Mouse (Mus musculus): Measurements from ENCODE around the gene Prps1. TPM values are rescaled to one million over a fixed set of nuclear protein-coding genes. Genes with fewer than 3 reads are reported as not detected.
A peak's percentile ranks its signal among the peaks of the same experiment; 100 is the strongest.

Prps1 gene
- polyA plus RNA-seq, 1 experiment from 2014 or later: 45.1 TPM

DNA sequence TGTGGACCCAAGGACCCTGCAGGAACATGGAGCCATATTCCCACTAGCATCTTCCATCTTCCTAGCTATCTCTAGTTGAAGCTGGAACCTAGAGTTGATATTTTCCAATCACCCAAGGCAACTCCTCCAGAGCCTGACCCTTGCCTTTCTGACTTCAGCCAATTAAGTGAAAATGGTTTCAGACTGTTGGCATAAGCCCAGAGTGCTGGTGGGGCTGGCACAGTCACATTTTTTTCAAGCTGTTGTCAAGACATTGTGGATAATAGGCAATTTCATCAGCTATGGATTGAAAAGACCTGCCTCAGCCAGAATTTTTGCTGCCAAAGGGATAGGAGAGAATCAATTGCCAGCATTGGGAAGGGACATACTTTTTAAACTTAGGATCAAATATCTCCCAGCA is 18.5 kb upstream of the Prps1 start:
- Histone ChIP-seq H3K27me3 (replicated peaks; ENCODE audit: control insufficient read depth, insufficient read depth, low read length) (0 out of 2 replicates have a peak, but pooled peaks cover 4% of the 10 kb centered on the region), H3K36me3 (ENCODE audit: control insufficient read depth, insufficient read depth, low read length) (no peaks in the 10 kb centered on the region), H3K4me3 (ENCODE audit: low read depth, low read length) (no peak overlapping the region), H3K4me2 (ENCODE audit: low read depth, low read length) (no peak overlapping the region), H3K4me1 (ENCODE audit: control insufficient read depth, insufficient read depth, low read length) (no peaks in the 10 kb centered on the region), H3K9me3 (ENCODE audit: control insufficient read depth, low read length) (no peaks in the 10 kb centered on the region), H3K9ac (ENCODE audit: low read depth, low read length) (no peak overlapping the region), H3K27ac (replicated peaks; ENCODE audit: low read depth, low read length) (no peak overlapping the region)
- ATAC-seq (ENCODE audit: low read depth) (no peak), DNase-seq (ENCODE audit: low spot score) (no peak)

DNA sequence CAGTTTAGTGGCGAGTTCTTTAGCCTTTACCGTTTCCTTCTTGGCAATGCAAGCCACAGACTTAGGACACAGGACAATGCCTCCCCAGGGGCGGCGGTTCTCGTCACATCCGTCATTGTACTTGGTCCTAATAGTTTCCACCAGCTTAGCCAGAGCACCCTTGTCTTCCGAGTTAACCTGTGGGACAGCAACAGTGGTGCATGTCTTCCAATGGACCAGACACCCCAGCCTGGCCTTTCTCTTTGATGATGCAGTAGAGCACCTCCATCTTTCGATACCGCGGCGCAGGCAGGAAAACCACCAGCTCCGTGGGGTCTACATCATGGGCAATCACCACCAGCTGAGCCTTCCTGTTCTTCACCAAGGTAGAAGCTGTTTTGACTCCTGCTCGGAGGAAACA is 10.9 kb upstream of the Prps1 start:
- Histone ChIP-seq H3K4me2 (ENCODE audit: low read depth, low read length) (no peak overlapping the region), H3K27me3 (replicated peaks; ENCODE audit: control insufficient read depth, insufficient read depth, low read length) (no peaks in the 10 kb centered on the region; the same call in 1 of the 2 replicates), H3K27ac (replicated peaks; ENCODE audit: low read depth, low read length) (no peak overlapping the region), H3K9ac (ENCODE audit: low read depth, low read length) (no peak overlapping the region), H3K4me1 (ENCODE audit: control insufficient read depth, insufficient read depth, low read length) (no peaks in the 10 kb centered on the region), H3K9me3 (ENCODE audit: control insufficient read depth, low read length) (no peaks in the 10 kb centered on the region), H3K4me3 (ENCODE audit: low read depth, low read length) (no peak overlapping the region), H3K36me3 (ENCODE audit: control insufficient read depth, insufficient read depth, low read length) (no peaks in the 10 kb centered on the region)
- WGBS: 74% methylated on average over 13 of the region's 13 CpGs
- ATAC-seq (ENCODE audit: low read depth): no peak
- DNase-seq (ENCODE audit: low spot score): no peak

DNA sequence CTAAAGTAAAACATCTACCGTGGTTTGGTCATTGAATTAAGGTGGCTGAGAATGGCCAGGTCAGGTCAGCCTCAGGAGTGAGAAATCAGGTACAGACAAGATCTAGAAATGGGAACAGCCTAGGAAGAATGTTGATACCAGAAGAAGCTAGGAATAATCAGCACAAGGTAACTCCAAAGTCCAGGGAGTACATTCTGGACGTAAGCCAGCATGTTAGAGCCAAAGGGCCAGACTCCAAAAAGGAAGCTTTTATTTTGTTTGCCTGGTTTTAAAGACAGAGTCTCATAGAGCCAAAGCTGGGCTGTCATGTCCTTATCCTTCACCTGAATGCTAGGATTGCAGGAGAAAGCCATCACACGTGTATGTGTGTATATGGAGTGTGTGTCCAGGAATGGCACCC is 6.3 kb upstream of the Prps1 start:
- H3K9me3 ChIP-seq (ENCODE audit: control insufficient read depth, low read length): no peaks in the 10 kb centered on the region
- no peaks in the 10 kb centered on the region; the same call in 1 of the 2 replicates for H3K27me3 ChIP-seq (replicated peaks; ENCODE audit: control insufficient read depth, insufficient read depth, low read length)
- no peak overlapping the region for H3K27ac ChIP-seq (replicated peaks; ENCODE audit: low read depth, low read length)
- ATAC-seq (ENCODE audit: low read depth) (no peak), DNase-seq (ENCODE audit: low spot score) (no peak)
- WGBS: 77% methylated on average over 3 of the region's 3 CpGs
- no peak overlapping the region for H3K9ac ChIP-seq (ENCODE audit: low read depth, low read length)
- H3K36me3 ChIP-seq (ENCODE audit: control insufficient read depth, insufficient read depth, low read length): no peaks in the 10 kb centered on the region
- no peak overlapping the region for H3K4me3 ChIP-seq (ENCODE audit: low read depth, low read length)
- no peak overlapping the region for H3K4me2 ChIP-seq (ENCODE audit: low read depth, low read length)
- H3K4me1 ChIP-seq (ENCODE audit: control insufficient read depth, insufficient read depth, low read length): no peaks in the 10 kb centered on the region

DNA sequence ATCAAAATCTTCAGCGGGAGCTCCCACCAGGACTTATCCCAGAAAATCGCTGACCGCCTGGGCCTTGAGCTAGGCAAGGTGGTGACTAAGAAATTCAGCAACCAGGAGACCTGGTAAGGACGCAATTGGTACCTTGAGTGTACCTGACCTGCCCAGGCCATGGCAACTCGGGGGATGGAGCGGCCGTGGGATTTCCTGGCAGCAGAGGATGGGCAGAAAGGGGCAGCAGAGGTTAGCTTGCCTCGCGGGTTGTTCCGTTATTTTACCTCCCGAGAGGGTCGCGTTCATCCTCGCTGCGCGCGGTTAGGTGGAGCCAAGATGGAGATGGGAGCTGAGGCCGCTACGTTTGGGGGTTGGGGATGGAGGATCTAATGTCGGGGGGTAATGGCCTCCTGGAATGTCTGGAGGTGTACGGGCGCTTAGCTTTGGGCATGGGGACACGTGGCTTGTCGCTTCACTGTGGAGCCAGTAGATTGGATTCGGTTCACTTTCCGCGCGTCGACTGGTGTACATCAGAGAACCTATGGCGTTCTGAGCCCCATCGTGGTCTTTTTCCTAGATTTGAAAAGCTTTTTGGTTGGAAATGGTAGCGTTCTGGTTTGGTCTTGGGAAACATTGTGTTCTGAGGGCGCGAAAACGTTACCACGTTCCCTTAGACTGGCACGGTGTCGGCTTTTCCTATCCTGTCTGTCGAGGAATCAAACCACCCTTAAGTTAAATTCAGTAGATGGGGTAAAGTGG is 508 bp downstream of the Prps1 start:
- no peak overlapping the region for H3K27ac ChIP-seq (replicated peaks; ENCODE audit: low read depth, low read length)
- peak overlapping the region; percentile 54 for H3K4me3 ChIP-seq (ENCODE audit: low read depth, low read length)
- DNase-seq (ENCODE audit: low spot score): peak; percentile 12
- H3K4me2 ChIP-seq (ENCODE audit: low read depth, low read length): peak overlapping the region; percentile 58
- H3K9ac ChIP-seq (ENCODE audit: low read depth, low read length): peak overlapping the region; percentile 60
- no peaks in the 10 kb centered on the region for H3K9me3 ChIP-seq (ENCODE audit: control insufficient read depth, low read length)
- H3K36me3 ChIP-seq (ENCODE audit: control insufficient read depth, insufficient read depth, low read length): no peaks in the 10 kb centered on the region
- WGBS: 21% methylated on average over 39 of the region's 39 CpGs
- no peaks in the 10 kb centered on the region; the same call in 1 of the 2 replicates for H3K27me3 ChIP-seq (replicated peaks; ENCODE audit: control insufficient read depth, insufficient read depth, low read length)
- no peaks in the 10 kb centered on the region for H3K4me1 ChIP-seq (ENCODE audit: control insufficient read depth, insufficient read depth, low read length)
- peak; percentile 53 for ATAC-seq (ENCODE audit: low read depth)

DNA sequence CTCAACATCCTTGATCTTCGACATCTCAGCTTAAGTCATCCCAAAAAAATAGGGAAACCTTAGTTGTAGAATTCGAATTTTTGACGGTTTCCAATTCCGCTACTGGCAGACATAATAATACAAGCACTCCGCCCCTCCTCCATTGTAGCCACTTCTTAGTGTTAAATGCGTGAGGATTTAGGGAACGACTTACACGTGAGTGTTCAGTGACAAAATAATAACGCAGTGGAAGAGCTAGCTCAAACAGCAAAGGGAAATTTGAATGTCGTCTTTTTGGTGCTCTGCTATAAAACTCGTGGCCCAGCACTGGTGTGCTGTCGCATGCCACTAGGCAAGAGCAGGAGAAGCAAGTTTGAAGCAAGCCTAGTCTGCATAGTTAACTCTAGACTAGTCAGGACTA is 1.1 kb downstream of the Prps1 start:
- H3K9me3 ChIP-seq (ENCODE audit: control insufficient read depth, low read length): no peaks in the 10 kb centered on the region
- H3K27ac ChIP-seq (replicated peaks; ENCODE audit: low read depth, low read length): no peak overlapping the region
- H3K27me3 ChIP-seq (replicated peaks; ENCODE audit: control insufficient read depth, insufficient read depth, low read length): no peaks in the 10 kb centered on the region; the same call in 1 of the 2 replicates
- no peaks in the 10 kb centered on the region for H3K36me3 ChIP-seq (ENCODE audit: control insufficient read depth, insufficient read depth, low read length)
- WGBS: 29% methylated on average over 12 of the region's 12 CpGs
- no peak for ATAC-seq (ENCODE audit: low read depth)
- H3K4me3 ChIP-seq (ENCODE audit: low read depth, low read length): peak overlapping the region; percentile 54
- H3K4me1 ChIP-seq (ENCODE audit: control insufficient read depth, insufficient read depth, low read length): no peaks in the 10 kb centered on the region
- H3K4me2 ChIP-seq (ENCODE audit: low read depth, low read length): peak overlapping the region; percentile 58
- H3K9ac ChIP-seq (ENCODE audit: low read depth, low read length): peak overlapping the region; percentile 60; the same call in 1 of the 2 replicates
- peak; percentile 9 for DNase-seq (ENCODE audit: low spot score)

DNA sequence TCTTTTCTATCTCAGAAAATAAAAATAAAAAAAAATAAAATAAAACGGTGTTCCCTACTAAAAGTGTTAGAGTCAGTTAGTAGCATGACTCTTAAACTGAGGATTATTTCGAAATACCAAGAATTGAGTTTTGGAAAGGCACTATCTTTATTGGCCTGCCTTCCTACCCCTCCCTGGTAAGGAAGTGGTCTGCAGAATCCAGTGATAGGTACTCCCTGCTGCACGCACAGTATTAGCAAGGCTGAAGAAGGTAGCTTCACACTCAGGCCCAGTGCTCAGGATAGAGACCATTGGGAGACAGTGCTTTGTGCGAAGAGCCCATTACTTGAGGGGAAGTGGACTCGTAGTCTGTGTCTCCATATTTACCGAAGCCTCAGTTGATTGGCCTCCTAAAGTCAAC is 21.8 kb downstream of the Prps1 start:
- Histone ChIP-seq H3K9ac (ENCODE audit: low read depth, low read length) (no peak overlapping the region), H3K27ac (replicated peaks; ENCODE audit: low read depth, low read length) (no peak overlapping the region), H3K4me3 (ENCODE audit: low read depth, low read length) (no peak overlapping the region), H3K36me3 (ENCODE audit: control insufficient read depth, insufficient read depth, low read length) (no peaks in the 10 kb centered on the region), H3K4me1 (ENCODE audit: control insufficient read depth, insufficient read depth, low read length) (no peaks in the 10 kb centered on the region), H3K4me2 (ENCODE audit: low read depth, low read length) (no peak overlapping the region), H3K27me3 (replicated peaks; ENCODE audit: control insufficient read depth, insufficient read depth, low read length) (no peaks in the 10 kb centered on the region), H3K9me3 (ENCODE audit: control insufficient read depth, low read length) (no peaks in the 10 kb centered on the region)
- DNase-seq (ENCODE audit: low spot score): no peak
- 94% methylated on average over 6 of the region's 6 CpGs for WGBS
- ATAC-seq (ENCODE audit: low read depth): no peak

DNA sequence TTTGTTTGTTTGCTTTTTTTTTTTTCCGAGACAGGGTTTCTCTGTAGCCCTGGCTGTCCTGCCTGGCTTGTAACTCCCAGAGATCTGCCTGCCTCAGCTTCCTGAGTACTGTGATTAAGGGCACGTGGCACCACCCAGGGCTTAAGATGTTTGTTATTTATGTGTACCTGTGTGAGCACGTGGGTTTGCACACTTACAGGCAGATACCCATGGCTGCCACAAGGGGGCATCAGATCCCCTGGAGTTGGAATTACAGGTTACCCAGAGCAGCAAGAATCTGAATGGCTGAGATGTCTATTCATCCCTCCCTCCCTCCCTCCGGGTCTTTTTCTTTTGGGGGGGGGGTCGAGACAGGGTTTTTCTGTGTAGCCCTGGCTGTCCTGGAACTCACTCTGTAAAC is 22.8 kb downstream of the Prps1 start:
- Histone ChIP-seq H3K4me2 (ENCODE audit: low read depth, low read length) (no peak overlapping the region), H3K4me3 (ENCODE audit: low read depth, low read length) (no peak overlapping the region), H3K27me3 (replicated peaks; ENCODE audit: control insufficient read depth, insufficient read depth, low read length) (no peaks in the 10 kb centered on the region), H3K4me1 (ENCODE audit: control insufficient read depth, insufficient read depth, low read length) (no peaks in the 10 kb centered on the region), H3K27ac (replicated peaks; ENCODE audit: low read depth, low read length) (no peak overlapping the region), H3K9me3 (ENCODE audit: control insufficient read depth, low read length) (no peaks in the 10 kb centered on the region), H3K36me3 (ENCODE audit: control insufficient read depth, insufficient read depth, low read length) (no peaks in the 10 kb centered on the region), H3K9ac (ENCODE audit: low read depth, low read length) (no peak overlapping the region)
- DNase-seq (ENCODE audit: low spot score): no peak
- ATAC-seq (ENCODE audit: low read depth): no peak
- WGBS: 64% methylated on average over 5 of the region's 5 CpGs

DNA sequence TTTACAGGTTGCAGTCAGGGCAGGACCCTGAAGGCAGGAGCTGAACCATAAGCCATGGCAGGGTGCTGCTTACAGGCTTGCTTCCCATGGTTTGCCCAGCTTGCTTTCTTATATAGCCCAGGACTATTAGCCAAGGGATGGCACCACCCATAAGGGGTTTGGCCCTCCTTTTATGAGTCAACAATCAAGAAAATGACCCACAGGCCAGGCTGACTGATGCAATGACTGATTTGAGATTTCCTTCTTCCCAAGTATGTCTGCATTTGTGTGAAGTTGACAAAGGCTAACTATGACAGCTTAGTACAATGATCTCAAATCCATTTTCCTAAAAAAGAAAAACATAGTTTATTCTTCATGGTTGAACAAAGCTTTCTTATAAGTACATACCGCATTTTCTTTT is 32.8 kb downstream of the Prps1 start:
- no peak overlapping the region for H3K27ac ChIP-seq (replicated peaks; ENCODE audit: low read depth, low read length)
- 92% methylated on average over 1 of the region's 1 CpGs for WGBS
- no peak overlapping the region for H3K4me3 ChIP-seq (ENCODE audit: low read depth, low read length)
- peaks cover 18% of the 10 kb centered on the region for H3K27me3 ChIP-seq (replicated peaks; ENCODE audit: control insufficient read depth, insufficient read depth, low read length)
- no peak overlapping the region for H3K4me2 ChIP-seq (ENCODE audit: low read depth, low read length)
- H3K9ac ChIP-seq (ENCODE audit: low read depth, low read length): no peak overlapping the region
- H3K4me1 ChIP-seq (ENCODE audit: control insufficient read depth, insufficient read depth, low read length): no peaks in the 10 kb centered on the region
- H3K36me3 ChIP-seq (ENCODE audit: control insufficient read depth, insufficient read depth, low read length): no peaks in the 10 kb centered on the region
- no peaks in the 10 kb centered on the region for H3K9me3 ChIP-seq (ENCODE audit: control insufficient read depth, low read length)
- ATAC-seq (ENCODE audit: low read depth) (no peak), DNase-seq (ENCODE audit: low spot score) (no peak)

DNA sequence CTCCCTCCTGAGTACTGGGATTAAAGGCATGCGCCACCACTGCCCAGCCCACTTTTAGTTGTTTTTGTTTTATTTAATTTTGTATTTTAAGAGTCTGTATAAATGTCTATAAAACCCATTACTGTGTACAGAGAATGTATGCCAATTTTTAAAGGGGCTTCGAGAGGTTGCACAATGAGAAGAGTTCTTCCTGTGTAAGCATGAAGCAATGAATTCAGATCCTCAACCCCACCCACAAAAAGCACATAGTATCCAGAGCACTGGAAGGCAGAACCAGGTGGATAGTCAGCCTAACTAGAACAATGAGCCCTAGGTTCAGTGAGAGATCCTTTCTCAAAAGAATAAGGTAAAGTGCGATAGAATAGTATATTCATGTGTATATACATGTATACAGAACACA is 33.8 kb downstream of the Prps1 start:
- WGBS: 83% methylated on average over 3 of the region's 3 CpGs
- ATAC-seq (ENCODE audit: low read depth) (no peak), DNase-seq (ENCODE audit: low spot score) (no peak)
- no peaks in the 10 kb centered on the region for H3K36me3 ChIP-seq (ENCODE audit: control insufficient read depth, insufficient read depth, low read length)
- no peaks in the 10 kb centered on the region for H3K9me3 ChIP-seq (ENCODE audit: control insufficient read depth, low read length)
- no peak overlapping the region for H3K4me2 ChIP-seq (ENCODE audit: low read depth, low read length)
- no peak overlapping the region for H3K9ac ChIP-seq (ENCODE audit: low read depth, low read length)
- H3K27ac ChIP-seq (replicated peaks; ENCODE audit: low read depth, low read length): no peak overlapping the region
- no peak overlapping the region for H3K4me3 ChIP-seq (ENCODE audit: low read depth, low read length)
- H3K27me3 ChIP-seq (replicated peaks; ENCODE audit: control insufficient read depth, insufficient read depth, low read length): peaks cover 19% of the 10 kb centered on the region
- H3K4me1 ChIP-seq (ENCODE audit: control insufficient read depth, insufficient read depth, low read length): no peaks in the 10 kb centered on the region

Measured in embryonic facial prominence, embryonic 14.5 days (tissue).